Mouse (Mus musculus) gonadal fat pad, adult 2 months (tissue): ENCODE measurements around the gene Esrra. TPM values are rescaled to one million over a fixed set of nuclear protein-coding genes. Genes with fewer than 3 reads are reported as not detected.

ENCODE experiments used
- DNase-seq: peaks from one replicate; pipeline ENCODE4 v3.0.0-alpha.2; 2012; ENCODE audit warnings: low read depth
- polyA plus RNA-seq: library from polyadenylated mRNA; depleted of rRNA; stranded (reverse); fragments of >200 nt; gene quantifications from 2 replicates; pipeline ENCODE4 v1.2.3, GENCODE M21; 2012; rRNA removed

The Esrra gene
- 40.7 and 50.4 TPM in 2 replicates for polyA plus RNA-seq

DNA sequence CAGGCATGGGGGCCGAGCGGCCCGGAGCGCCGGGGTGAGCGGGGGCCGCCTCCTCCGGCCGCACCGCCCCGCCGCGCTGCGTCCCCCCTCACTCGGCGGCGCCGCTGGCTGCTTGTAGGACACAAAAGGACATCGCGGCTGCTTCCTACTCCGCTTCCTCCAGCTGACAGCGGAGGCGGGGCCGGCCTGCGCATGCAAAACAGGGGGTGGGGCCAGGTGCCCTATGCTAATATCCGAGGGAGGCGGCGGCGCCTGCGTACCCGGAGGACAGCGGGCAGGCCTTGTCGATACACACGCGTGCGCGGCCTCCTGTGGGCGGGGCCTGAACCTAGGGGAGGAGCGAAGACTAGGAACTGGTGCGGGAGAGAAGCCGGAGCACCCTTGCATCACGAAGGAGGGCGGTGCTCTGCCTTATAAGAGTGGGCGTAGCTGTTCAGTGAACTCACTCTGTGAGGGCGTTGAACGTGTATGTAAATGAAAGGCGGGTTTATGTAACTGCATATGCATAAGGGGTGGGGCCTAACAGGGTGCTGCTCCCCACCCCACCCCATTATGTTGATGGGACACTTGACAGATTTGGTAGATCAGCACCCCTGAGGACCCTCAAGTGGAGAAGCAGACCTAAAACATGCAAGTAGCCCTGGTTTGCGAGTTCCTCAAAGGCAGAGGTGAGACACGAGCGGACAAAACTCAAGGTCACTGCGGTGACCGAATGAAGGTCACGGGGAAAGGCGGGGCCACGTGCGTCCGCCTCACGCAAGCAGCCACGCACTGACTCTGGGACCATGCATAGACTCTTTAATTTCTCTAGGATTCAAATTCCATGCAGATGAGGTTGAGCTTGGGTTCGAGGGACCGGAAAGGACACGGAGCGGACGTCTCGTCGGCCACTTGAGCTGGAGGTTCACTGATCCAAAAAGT is at the start of gene Esrra:
Esrra (minus strand) TSS at position 167 of the 921 bp plus-strand sequence.
- peak; percentile 98 for DNase-seq

DNA sequence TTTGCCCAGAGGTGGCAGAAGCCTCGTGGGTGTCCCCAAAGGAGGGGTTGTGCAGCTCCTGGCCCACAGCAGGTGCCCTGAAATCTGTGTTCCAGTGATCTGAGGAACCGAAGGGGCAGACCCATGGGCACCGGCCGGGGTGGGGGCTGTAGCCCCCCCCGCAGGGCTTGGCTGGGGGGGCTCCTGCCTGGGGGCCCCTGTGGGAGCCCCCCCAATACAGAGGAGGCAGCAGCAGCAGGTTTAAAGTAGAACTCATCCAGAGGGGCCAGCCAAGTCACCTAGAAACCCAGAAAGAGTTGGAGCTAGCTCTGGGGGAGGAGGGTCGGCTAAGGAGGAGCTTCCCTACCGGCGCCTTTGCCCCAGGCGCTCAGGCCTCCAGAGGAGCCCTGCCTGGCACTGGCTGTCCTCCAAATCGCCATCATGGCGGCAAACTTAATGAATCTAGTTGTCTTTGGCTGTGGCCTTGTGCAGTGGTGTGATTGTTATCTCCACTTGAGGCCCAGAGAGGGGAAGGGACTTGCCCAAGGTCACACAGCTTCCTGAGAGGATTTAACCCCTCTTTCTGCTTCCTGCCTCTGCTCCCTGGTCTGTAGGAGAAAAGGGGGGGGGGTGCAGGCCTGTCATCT is 49.0 kb upstream of the Esrra start:
- no peak for DNase-seq

DNA sequence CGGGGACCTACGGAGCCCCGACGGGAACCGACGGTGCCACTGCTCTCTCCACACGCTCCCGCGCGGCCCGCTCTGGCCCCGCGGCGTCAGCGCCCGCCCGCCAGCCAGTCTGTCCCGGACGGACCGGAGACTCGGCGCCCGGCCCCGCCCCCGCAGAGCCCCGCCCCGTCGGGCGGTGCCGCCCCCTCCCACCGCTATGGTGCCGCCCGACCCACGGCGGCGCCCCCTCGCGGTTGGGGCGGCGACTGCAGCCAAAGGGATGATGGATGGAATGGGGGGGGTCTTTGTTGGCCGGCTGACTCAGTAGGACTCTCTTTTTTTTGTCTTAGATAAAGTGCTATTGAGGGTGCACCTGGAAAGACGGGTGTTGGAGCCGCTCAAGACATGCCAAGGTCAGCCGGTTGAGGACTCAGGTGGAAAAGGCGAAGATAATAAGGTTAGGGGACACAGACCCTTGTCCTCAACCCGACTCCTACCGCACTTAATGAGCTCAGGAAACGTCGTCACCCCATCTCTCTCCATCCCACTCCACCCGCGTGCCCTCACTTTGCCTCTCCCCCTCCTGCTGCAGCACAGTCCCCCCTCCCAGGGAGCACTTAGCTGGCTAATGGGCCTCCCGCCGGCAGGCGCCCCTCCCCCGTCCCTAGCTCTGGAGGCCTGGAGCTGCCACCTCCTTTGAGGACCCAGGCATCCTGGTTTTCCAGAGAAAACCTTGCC is 48.2 kb upstream of the Esrra start:
- no peak for DNase-seq

DNA sequence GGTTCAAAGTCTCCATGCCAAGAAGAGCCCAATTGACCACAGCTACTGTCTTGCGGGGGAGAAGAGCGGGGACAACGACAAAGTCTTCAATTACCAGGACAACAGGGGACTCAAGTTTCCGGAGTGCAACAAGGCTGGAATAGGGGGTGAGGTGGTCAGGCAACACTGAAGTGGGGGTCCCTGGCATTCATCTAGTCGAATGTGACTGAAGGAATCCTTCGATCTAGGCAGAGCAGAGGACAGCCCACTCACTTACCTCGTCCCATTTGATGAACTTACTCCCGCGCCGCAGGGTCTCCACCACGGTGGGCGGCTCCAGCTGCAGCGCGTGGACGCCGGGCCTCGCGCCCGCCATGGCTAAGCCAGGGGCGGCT is 47.7 kb upstream of the Esrra start:
- no peak for DNase-seq

DNA sequence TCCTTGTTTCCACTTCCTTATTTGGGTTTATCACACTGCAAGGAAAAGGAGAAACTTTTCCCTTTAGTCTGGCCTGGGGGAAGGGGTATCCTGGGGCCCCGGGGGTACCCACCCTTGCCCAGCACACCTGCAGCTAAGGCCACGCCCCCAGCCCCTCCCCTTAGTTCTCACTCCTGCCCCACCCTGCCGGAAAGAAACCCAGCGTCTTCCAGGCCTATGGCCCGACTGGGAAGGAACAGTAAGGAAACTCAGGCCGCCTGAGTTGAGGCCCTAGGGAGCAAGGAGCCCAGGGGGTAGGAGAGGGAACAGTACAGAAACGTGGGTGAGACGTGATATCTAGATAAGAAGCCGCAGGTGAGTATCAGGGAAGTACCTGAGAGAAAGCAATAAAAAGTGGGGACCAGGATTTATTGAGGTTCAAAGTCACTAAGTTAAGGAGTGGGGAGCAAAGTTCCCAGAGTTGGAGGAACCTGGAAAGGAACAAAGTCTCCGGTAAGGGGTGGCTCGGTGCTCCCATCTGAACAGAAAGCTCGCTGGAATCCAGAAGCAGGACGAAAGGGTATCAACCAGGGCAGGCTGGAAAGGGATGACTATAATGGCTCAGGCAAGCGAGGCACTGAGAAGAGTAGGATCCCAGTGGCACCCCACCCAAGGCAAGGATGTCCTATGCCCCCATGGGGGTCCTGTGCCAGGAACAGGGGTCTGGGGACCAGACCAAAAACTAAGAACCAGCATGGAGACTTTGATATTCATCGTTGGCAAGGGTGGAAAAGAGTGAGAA is 47.1 kb upstream of the Esrra start:
- DNase-seq, result no peak

DNA sequence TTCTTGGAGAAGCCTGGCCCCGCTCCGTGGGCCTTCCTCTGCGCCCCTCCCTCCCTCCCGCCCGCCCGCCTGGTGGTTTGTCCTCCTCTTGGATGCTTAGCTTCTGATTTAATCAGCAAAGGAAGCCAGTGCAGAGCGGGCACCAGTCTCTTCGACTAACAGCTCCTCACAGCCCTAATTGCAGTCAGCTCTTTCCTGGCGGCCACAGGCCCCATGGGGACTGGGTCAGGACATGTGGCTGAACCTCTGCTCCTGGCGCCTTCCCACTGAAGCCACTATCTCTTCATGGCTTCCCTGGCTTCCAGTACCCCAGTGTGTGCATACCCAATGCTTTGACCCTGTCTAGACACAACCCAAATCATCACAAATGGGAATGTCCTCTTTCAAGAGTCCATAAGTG is 34.8 kb upstream of the Esrra start:
- DNase-seq, result no peak

DNA sequence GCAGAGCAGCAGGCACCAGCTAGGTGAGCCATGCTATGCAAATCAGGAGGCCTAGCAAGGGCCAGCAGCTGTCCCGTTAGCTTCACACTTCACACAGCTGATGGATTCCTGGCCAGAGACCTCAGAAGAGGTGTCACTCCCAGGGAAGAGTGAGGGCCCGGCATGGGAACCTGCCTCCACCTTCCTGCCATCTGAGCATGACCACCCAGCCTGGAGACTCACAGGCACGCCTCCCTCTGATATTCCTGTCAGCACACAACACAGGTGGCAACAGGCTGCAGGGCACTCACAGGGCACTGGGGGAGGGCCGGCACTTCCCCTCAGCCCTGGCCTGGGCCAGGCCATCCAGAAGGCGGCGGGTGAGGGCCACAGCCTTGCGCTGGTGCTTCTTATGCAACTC is 33.8 kb upstream of the Esrra start:
- DNase-seq, result no peak

DNA sequence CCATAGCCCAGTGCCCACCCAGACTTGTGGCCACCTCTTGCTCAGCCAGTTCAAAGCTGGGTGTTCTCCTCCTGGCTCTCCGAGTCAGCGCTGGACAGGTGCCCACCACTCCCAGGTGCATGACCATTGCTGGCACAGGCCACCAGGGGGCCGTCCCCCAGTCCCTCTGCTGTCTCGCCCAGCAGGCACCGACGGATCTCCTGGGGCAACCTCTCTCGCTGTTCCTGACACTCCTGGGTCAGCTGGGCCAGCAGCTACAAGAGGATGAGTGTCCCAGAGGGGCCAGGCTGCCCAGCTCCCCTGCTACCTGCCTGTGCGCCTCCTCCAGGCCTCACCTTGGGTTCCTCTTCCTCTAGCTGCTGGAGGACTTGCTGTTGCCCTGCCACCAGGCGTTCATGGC is 32.4 kb upstream of the Esrra start:
- no peak for DNase-seq

DNA sequence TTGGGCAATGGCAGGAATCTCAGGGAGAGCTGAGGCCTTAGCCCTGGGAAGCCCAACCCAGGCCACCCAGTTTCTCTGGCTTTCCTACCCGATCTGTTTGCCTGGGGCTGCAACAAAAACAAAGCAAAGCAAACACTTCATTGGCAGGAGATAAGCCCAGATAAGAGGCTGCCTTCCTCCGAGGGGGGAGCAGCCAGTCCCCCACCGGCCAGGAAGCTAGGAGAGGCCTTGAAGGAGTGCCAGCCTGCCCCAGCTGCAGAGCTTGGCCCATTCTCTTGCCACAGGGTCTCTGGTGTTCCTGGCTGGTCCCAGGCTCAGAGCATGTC is 31.1 kb upstream of the Esrra start:
- no peak for DNase-seq

DNA sequence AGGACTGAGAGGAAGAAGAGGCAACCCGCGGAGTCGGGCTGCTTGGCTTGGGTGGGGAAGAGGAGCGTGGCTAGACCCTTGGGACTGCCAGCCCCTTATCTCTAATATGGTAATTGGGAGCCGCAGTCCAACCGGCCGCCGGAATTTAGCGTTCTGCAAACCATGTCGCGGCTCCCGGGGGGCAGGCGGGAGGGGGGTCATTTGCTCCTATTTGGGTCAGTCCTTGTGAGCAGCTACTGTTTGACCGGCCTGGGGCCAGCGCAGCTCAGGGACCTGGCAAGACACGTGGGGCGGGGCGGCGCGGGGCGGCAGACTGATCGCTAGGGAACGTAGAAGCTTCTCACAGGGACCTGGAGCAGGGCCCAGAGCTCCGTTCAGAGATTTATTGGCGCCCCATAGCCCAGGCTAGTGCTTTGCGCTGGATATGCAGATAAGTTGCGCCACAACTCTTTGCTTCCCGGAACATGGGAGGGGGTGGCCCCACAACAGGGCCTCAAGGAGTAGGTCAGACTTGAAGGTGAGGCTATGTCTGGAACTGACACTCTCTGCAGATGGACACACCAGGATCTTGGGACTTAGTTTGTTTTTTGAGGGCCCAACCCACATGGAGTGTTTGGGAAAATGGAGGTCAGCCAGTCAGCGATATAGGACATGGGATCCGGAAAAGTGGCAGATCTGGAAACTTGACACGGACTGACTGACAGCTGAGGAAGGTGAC is 30.5 kb upstream of the Esrra start:
- no peak for DNase-seq

DNA sequence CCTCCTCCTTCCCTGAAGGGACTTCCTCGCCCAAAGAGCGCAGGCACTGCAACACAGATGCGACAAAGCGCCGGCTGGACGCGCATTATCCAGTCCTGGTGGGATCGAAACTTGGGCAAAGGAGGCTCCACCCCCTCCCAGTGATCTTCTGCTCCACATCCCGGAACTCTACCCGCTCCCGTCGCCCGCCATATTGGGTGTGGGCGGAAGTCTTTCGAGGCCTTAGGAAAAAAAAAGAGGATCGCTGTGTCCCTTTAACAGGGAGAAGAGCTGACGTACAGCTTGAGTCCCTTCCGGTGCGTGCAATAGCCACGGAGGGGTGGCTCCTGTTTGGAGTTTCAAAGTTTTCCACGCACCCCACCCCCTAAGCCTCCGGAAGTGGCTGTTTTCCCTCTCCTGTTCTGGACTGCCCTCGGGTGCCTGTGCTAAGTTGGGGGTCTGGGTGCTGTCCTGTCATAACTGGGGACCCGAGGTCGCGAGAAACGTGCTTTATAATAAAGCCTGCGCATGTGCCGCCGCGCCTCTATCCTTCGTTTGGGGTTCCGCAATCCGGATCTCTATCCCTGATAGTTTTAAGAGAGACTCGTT is 29.9 kb upstream of the Esrra start:
- no peak for DNase-seq

DNA sequence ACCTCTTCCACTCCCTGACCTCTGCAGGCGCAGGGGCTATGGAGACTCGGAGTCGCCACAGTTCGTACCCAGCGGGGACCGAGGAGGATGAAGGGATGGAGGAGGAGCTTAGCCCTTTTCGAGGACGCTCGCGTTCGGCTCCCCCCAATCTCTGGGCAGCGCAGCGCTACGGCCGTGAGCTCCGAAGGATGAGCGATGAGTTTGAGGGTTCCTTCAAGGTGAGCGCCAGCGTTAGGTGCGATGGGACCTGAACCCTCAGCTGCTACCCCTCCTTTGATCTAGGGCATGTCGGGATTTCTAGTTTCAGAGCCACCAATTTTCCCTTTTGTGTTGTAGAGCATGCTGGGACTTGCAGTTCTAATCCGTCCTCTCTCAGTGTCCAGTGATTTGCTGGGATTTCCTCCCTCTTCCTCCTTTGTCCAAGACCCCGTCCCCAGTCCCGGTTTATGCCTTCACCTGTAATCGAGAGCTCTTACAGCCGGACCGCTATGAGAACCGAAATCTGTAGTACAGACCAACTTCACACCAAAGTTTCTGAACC is 29.1 kb upstream of the Esrra start:
- DNase-seq, result no peak

DNA sequence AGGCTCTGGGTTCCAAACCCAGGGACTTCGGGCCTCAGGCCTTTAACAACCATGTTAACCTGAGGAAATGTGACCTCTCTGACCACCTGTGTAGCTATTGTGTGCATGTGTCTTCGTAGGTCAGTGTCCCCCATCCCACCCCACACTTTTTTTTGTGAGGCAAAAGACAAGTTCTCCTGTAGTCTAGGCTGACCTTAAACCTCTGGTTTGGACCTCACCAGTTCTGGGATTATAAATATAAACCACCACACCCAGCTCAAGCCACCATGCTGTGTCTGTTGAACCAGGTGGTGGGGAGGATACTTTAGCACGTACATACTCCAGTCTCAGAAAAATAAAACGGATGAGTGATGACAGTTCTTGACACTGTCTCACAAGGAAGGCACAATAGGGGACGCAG is 28.3 kb upstream of the Esrra start:
- no peak for DNase-seq

DNA sequence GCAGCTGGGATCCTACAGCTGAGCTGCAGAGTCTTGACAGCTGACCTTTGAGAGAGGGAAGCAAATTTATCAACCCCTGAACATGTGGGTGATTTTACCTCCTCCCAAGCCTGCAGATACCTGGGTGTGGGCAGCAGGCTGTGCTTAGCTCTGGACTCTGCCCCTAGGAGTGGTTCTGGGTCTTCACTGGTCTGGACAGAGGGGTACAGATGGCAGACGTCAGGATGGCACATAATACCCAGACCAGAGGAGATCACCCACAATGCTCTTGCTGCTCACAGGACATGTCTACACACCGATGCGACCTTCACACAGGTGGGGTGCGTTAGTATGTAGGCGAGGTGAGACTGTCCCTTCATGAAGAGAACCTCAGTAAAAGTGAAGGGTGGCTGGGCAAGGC is 27.9 kb upstream of the Esrra start:
- DNase-seq, result no peak

DNA sequence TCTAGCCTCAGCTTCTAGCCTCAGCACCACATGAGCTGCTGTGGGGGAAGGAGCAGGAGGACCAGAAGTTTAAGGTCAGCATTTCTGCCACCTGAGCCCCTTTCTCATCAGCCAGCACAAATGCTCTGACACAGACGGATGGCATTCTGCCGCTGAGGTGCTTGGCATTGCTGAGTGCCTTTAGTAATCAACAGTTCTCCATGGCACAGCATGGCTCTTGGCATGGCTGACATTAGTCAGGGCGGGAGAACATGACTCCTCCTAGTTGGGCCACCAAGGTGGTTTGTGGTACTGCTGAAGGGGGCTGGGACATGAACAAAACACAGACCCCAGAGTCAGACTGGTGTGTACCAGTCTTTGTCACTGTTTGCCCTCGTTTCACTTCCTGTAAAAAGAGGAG is 26.6 kb upstream of the Esrra start:
- no peak for DNase-seq

DNA sequence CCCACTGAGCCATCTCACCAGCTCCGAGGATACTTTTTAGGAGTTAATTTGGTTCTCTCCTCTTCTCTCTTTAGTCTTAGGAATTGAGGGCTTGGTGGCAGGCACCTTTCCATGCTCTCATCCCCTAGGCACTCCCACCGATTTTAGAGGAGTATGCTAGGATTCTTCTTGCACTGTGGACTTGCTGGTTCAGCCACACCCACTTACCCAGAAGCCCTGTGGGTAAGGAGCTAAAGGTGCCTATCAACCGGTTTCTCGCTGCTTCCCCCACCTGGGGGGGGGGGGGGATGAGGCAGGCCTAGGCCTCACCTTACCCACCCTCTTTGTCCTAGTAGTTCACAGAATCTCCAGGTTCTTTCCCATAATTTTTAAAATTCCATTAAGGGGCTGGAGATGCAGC is 26.1 kb upstream of the Esrra start:
- no peak for DNase-seq

DNA sequence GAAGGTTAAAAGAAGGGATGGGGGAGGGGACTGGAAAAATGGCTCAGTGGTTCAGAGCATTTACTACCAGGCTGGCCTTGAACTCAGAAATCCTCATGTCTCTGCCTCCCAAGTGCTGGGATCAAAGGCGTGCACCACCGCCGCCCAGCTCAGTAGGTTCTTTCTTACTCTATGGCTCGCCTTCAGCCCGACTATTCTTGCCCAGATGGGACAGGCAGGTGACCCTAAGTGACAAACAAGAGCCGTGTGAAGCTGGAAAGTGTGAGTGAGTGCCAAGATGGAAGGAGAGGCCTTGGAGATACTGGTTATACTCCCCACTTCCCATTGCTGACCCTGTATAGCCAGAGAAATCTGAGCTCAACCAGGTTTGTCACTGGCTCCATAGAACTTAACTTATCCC is 22.1 kb upstream of the Esrra start:
- DNase-seq, result no peak

DNA sequence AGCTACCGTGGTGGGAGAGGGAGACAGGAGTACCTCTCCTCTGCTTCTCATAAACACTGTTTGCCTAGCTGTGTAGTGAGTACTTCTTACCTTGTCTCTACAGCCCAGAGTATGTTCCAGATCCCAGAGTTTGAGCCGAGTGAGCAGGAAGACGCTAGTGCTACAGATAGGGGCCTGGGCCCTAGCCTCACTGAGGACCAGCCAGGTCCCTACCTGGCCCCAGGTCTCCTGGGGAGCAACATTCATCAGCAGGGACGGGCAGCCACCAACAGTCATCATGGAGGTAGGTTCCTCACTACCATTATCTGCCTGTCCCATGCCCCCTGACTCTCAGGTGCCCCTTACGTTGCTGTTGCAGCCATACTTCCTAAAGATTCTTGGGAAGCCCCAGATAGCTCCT is 21.2 kb upstream of the Esrra start:
- DNase-seq, result no peak

DNA sequence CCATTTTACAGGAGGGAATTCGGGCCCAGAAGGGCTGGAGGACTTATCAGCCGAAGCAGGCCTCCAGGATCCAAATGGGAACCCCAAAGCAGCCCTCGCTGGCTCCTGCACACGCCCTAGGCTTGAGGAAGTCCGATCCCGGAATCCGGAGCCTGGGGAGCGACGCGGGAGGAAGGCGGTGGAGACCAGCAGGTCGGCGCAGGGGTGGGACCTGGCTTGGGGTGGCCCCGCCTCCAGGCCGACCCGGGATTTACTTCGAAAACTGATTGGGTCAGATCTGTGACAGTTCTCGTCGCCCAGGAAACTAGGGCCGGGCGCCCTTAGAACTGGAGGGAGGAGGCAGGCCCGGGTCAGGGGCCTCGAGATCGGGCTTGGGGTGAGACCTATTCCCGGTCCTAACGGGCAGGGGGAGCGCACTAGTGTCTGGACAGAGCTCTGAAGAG is 20.7 kb upstream of the Esrra start, which contains the start of gene Gpr137:
Gpr137 (minus strand) TSS at position 232 of the 443 bp plus-strand sequence.
- DNase-seq, result no peak

DNA sequence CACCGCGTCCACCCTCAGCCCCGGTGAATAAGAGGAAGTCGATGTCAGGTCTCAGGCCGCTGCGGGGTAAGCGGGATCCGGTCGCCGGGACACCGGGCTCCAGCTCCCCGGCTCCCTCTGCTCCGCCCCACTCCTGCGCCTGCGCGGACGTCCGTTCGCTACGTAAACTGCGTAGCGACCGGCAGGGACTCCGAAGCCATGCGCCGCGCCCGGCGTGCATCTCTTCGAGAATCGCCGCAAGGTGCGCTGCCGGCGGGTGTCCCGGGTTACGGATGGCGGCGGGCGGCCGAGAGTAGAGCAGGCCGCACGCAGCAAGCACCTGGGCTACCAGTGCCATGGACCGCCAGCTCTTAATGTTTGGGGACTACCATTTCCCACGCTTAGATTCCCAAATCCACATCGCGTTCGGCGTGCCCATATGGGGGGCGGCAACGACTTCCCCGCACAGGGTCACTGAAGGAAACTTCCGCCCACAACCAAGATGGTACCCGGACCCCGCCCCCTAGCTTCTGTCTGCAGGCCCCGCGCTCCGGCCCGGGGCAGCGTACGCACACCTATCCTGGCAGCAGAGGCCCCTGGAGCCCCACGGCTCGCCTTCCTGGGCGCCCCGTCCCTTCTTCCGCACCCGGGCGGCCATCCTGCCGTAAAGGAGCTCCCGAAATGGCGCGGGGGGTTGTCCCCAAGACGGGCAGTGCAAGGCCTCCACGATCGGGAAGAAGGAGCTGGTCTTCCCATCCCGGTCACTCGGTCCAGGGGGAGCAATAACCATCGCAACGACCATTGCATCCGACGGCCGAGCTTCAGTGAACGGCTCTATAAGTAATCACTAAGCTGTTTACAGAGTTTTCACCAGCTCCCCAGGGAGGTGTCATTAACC is 20.0 kb upstream of the Esrra start, which contains the start of gene Bad:
Bad (plus strand) TSS at position 490 of the 877 bp plus-strand sequence.
- DNase-seq, result no peak
